Mouse (Mus musculus) cerebellum, adult 2 months (tissue): ENCODE data around the gene Kcnk2. TPM values are rescaled to one million over a fixed set of nuclear protein-coding genes. Genes with fewer than 3 reads are reported as not detected.
"Not testable (repeated sequence)": the region's sequence is repeated elsewhere in the genome, so short reads cannot be mapped to it uniquely, and the experiment has no call there.

Experiments
- DNase-seq, 2 experiments: peaks; one replicate each; pipeline ENCODE4 v3.0.0; 2021
- H3K27ac ChIP-seq: fragments of 200-500 bp; 2 replicates; pipeline ENCODE4 v1.5.1; 2012; ENCODE audit warnings: low read length, control low read depth, inconsistent platforms; ENCODE audit not compliant: insufficient read depth
- H3K27me3 ChIP-seq: fragments of 200-500 bp; 2 replicates; pipeline ENCODE4 v1.6.1; 2012; ENCODE audit warnings: inconsistent platforms, mild to moderate bottlenecking, low read length, moderate library complexity; ENCODE audit not compliant: control insufficient read depth, insufficient read depth
- H3K4me1 ChIP-seq: fragments of 200-500 bp; 2 replicates; pipeline ENCODE4 v1.6.1; 2011; ENCODE audit warnings: low read length; ENCODE audit not compliant: control insufficient read depth, insufficient read depth
- H3K4me3 ChIP-seq: fragments of 200-500 bp; replicated peaks from 2 replicates; pipeline ENCODE3; 2011; ENCODE audit warnings: mild to moderate bottlenecking, low read depth, low read length, control low read depth; ENCODE audit not compliant: insufficient read depth
- CTCF ChIP-seq: fragments of 200-500 bp; IDR thresholded peaks from 2 replicates; pipeline ENCODE4 v1.5.1; 2011; ENCODE audit warnings: low read depth, mild to moderate bottlenecking, control low read depth, low read length, moderate library complexity, borderline replicate concordance; ENCODE audit not compliant: insufficient read depth
- POLR2A ChIP-seq: fragments of 200-500 bp; IDR thresholded peaks from 2 replicates; pipeline ENCODE4 v1.6.1; 2011; ENCODE audit warnings: low read length, control low read depth, borderline replicate concordance; ENCODE audit not compliant: insufficient read depth
- WGBS: fragments of 180-500 bp; shearing (Covaris S2); methylation state at CpG from one replicate; pipeline ENCODE4 v1.1.7; 2018; 5-methylcytosine and 5-hydroxymethylcytosine counted together
- polyA plus RNA-seq: library from polyadenylated mRNA; depleted of rRNA; stranded (reverse); fragments of >200 nt; gene quantifications from 2 replicates; pipeline ENCODE4 v1.2.3, GENCODE M21; 2012

The Kcnk2 gene
- polyA plus RNA-seq, 1 experiment, result 12.3 TPM

- Histone ChIP-seq H3K27me3 (no peaks in the 10 kb centered on the region), H3K27ac (no peak overlapping the region), H3K4me3 (no peak overlapping the region), H3K4me1 (no peaks in the 10 kb centered on the region)
- DNase-seq, result no peak
- TF ChIP-seq POLR2A (no peak), CTCF (no peak)
- WGBS, result 71% methylated on average over 3 of the region's 3 CpGs
Observed at GRCm38 (mm10) chr1:189290885-189291284, 111.2 kb downstream of the Kcnk2 start.

- 87% methylated on average over 8 of the region's 8 CpGs for WGBS
- DNase-seq, result no peak
- H3K27ac ChIP-seq, result no peak overlapping the region
Observed at GRCm38 (mm10) chr1:189288948-189289347, 113.1 kb downstream of the Kcnk2 start.

GRCm38 (mm10) chr1:189272281-189272680 lies 129.8 kb downstream of the Kcnk2 start:
- Histone ChIP-seq H3K27ac (no peak overlapping the region), H3K4me1 (no peaks in the 10 kb centered on the region), H3K4me3 (no peak overlapping the region), H3K27me3 (no peaks in the 10 kb centered on the region)
- WGBS, result 88% methylated on average over 2 of the region's 2 CpGs
- TF ChIP-seq POLR2A (no peak), CTCF (no peak)
- no peak for DNase-seq

More at GRCm38 (mm10) chr1:189288948-189289347, 113.1 kb downstream of the Kcnk2 start:
- H3K27me3 ChIP-seq, result no peaks in the 10 kb centered on the region
- no peak overlapping the region for H3K4me3 ChIP-seq
- H3K4me1 ChIP-seq, result no peaks in the 10 kb centered on the region
- no peak for TF ChIP-seq CTCF
- no peak for TF ChIP-seq POLR2A

GRCm38 (mm10) chr1:189253631-189254030 lies 148.4 kb downstream of the Kcnk2 start:
- TF ChIP-seq POLR2A (no peak), CTCF (no peak)
- no peaks in the 10 kb centered on the region; the same call in 1 of the 2 replicates for H3K27me3 ChIP-seq
- H3K4me1 ChIP-seq, result no peaks in the 10 kb centered on the region
- H3K27ac ChIP-seq, result no peak overlapping the region
- H3K4me3 ChIP-seq, result no peak overlapping the region
- DNase-seq, result no peak

GRCm38 (mm10) chr1:189253207-189253606 lies 148.9 kb downstream of the Kcnk2 start:
- 71% methylated on average over 3 of the region's 3 CpGs for WGBS
- H3K27me3 ChIP-seq, result no peaks in the 10 kb centered on the region; the same call in 1 of the 2 replicates
- no peak overlapping the region for H3K4me3 ChIP-seq
- TF ChIP-seq POLR2A (no peak), CTCF (no peak)
- no peaks in the 10 kb centered on the region for H3K4me1 ChIP-seq
- no peak overlapping the region for H3K27ac ChIP-seq
- DNase-seq, result no peak

- WGBS, result 93% methylated on average over 2 of the region's 2 CpGs
- not testable (repeated sequence) for H3K27ac ChIP-seq, H3K4me3 ChIP-seq, H3K27me3 ChIP-seq, H3K4me1 ChIP-seq, DNase-seq
Observed at GRCm38 (mm10) chr1:189243206-189243605, 158.9 kb downstream of the Kcnk2 start.

- H3K27ac ChIP-seq, result no peak overlapping the region
- 71% methylated on average over 5 of the region's 5 CpGs for WGBS
- DNase-seq, result no peak
- no peak overlapping the region for H3K4me3 ChIP-seq
- H3K27me3 ChIP-seq, result no peaks in the 10 kb centered on the region; the same call in 1 of the 2 replicates
- TF ChIP-seq POLR2A (no peak), CTCF (no peak)
- no peaks in the 10 kb centered on the region for H3K4me1 ChIP-seq
Observed at GRCm38 (mm10) chr1:189235261-189235660, 166.8 kb downstream of the Kcnk2 start.

- Histone ChIP-seq H3K4me1 (peaks cover 7% of the 10 kb centered on the region), H3K27me3 (no peaks in the 10 kb centered on the region; the same call in 1 of the 2 replicates), H3K27ac (no peak overlapping the region), H3K4me3 (no peak overlapping the region)
- TF ChIP-seq CTCF (no peak), POLR2A (no peak)
- WGBS, result 58% methylated on average over 6 of the region's 6 CpGs
- DNase-seq, result no peak
Observed at GRCm38 (mm10) chr1:189232829-189233228, 169.2 kb downstream of the Kcnk2 start.
